Mouse (Mus musculus) midbrain, embryonic 14.5 days (tissue): ENCODE measurements around the gene Dek. TPM values are rescaled to one million over a fixed set of nuclear protein-coding genes. Genes with fewer than 3 reads are reported as not detected.

Experiments used
- ATAC-seq: fragments of 200-750 bp; cut with Nextera tagmentation; 2 replicates; pipeline ENCODE4 v1.8.0; 2017; ENCODE audit warnings: moderate number of reproducible peaks, moderate library complexity; ENCODE audit not compliant: low FRiP score, low TSS enrichment
- DNase-seq: peaks from one replicate; pipeline ENCODE4 v3.0.0-alpha.2; 2015
- H3K27ac ChIP-seq: fragments of 300-500 bp; sonication (generic); replicated peaks from 2 replicates; pipeline ENCODE4 v1.5.1; 2014; ENCODE audit warnings: mild to moderate bottlenecking, low read depth, low read length, moderate library complexity
- H3K27me3 ChIP-seq: fragments of 300-500 bp; sonication (generic); 2 replicates; pipeline ENCODE4 v1.6.1; 2014; ENCODE audit warnings: low read length, control low read depth, mixed read lengths; ENCODE audit not compliant: control insufficient read depth, insufficient read depth
- H3K36me3 ChIP-seq: fragments of 300-500 bp; sonication (generic); 2 replicates; pipeline ENCODE4 v1.6.1; 2014; ENCODE audit warnings: low read length, control low read depth; ENCODE audit not compliant: control insufficient read depth, insufficient read depth
- H3K4me1 ChIP-seq: fragments of 300-500 bp; sonication (generic); 2 replicates; pipeline ENCODE4 v1.6.1; 2014; ENCODE audit warnings: mild to moderate bottlenecking, antibody characterized with exemption, low read length, control low read depth; ENCODE audit not compliant: control insufficient read depth, insufficient read depth
- H3K4me2 ChIP-seq: fragments of 300-500 bp; sonication (generic); 2 replicates; pipeline ENCODE4 v1.6.1; 2014; ENCODE audit warnings: mild to moderate bottlenecking, low read length, moderate library complexity
- H3K4me3 ChIP-seq: fragments of 300-500 bp; sonication (generic); replicated peaks from 2 replicates; pipeline ENCODE4 v1.5.1; 2014; ENCODE audit warnings: low read depth, low read length
- H3K9ac ChIP-seq: fragments of 300-500 bp; sonication (generic); replicated peaks from 2 replicates; pipeline ENCODE4 v1.6.1; 2014; ENCODE audit warnings: mild to moderate bottlenecking, low read length, moderate library complexity
- H3K9me3 ChIP-seq: fragments of 300-500 bp; sonication (generic); 2 replicates; pipeline ENCODE4 v1.6.1; 2016; ENCODE audit warnings: low read length, control low read depth, mixed read lengths; ENCODE audit not compliant: control insufficient read depth
- WGBS: fragments of 180-500 bp; shearing (Covaris S2); extraction: QIAGEN DNeasy Blood & Tissue Kit; methylation state at CpG from one replicate; pipeline ENCODE4 v1.1.7; 2014; 5-methylcytosine and 5-hydroxymethylcytosine counted together
- polyA plus RNA-seq: library from polyadenylated mRNA; unstranded; fragments of >200 nt; fragmentation: Nextera tagmentation; extraction: Ambion mirVana; gene quantifications from 2 replicates; pipeline ENCODE4 v1.2.1, GENCODE M21; 2014

Gene Dek
- polyA plus RNA-seq, 1 experiment from 2014 or later, result 115 TPM

DNA sequence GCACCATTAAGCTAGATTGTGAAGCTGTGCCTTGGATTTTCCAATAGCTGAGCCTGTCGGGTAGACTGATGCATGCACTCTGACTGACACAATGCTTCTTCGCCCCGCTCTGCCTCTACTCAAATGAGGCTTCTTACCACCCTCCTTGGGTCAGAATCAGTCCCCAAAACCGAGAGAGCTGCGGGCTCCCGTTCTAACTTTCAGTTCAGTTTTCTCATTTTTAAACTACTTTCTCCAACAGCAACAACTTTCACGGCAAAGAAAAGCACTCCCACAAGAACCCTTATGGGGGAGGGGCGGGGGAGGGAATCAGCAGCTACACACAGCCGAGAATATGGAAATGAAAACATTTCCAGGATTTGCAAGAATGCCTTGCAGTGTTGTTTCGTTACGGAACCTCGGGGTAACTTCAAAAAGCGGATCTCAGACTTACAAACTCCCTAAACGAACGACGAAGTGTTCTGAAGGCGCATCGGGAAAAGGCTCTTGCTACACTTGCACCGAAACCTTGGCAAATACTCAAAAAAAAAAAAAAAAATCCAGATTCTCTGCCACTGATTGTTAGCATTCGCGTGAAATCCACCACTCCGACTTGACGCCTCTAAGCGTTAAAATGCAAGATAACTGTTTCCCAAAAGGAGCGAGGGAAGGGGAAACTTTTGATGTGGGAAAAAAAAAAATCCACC, 1.0 kb downstream of the Dek start:
- no peaks in the 10 kb centered on the region for H3K27me3 ChIP-seq
- DNase-seq (peak; percentile 68), ATAC-seq (no peak)
- under 1% methylated on average over 25 of the region's 25 CpGs for WGBS
- peak overlapping the region; percentile 98; the same call in 1 of the 2 replicates for H3K27ac ChIP-seq
- H3K4me2 ChIP-seq, result peak overlapping the region; percentile 88
- H3K9ac ChIP-seq, result peak overlapping the region; percentile 80
- peaks cover 10% of the 10 kb centered on the region; the same call in 1 of the 2 replicates for H3K36me3 ChIP-seq
- H3K9me3 ChIP-seq, result no peaks in the 10 kb centered on the region
- peak overlapping the region; percentile 71 for H3K4me3 ChIP-seq
- H3K4me1 ChIP-seq, result peaks cover 22% of the 10 kb centered on the region

DNA sequence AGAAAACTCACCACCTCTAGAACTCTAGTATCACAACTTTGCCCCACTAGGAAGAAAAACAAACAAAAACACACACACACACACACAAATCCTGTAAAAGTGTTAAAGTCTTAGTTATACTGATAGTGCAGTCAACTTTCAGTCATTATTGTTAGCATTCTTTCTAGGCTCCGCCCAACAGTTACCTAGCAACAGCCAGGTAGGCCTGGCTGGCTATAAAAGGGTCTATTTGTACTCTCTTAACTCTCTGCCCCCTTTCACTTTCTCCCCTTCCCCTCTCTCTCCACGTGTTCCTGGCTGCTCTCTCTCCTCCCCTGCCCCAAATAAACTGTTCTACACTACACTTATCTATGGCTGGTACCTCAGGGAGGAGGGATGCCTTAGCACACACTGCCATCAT, 1.9 kb downstream of the Dek start:
- Histone ChIP-seq H3K27ac (no peak overlapping the region), H3K36me3 (peaks cover 16% of the 10 kb centered on the region), H3K4me1 (peaks cover 22% of the 10 kb centered on the region), H3K9ac (peak overlapping the region; percentile 32; the same call in 1 of the 2 replicates), H3K27me3 (no peaks in the 10 kb centered on the region), H3K9me3 (no peaks in the 10 kb centered on the region), H3K4me3 (peak overlapping the region; percentile 71), H3K4me2 (peak overlapping the region; percentile 88)
- WGBS, result 17% methylated on average over 2 of the region's 2 CpGs
- DNase-seq (no peak), ATAC-seq (no peak)

DNA sequence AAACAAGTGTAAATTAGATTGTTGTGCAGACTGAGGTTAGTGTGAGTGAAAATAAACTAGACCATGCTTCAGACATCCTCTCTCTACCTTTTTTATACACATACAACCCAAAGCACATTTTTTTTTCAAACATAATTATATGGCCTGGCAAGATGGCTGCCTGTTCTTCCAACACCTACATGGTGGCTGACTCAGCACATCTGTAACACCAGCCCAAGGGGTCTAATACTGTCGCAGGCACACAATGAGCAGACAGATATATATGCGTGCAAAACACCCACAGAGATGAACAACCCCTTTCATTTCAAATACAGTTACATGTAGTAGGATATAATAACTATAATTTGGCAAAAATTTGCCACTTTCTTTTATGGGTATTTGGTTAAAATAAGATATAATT, 5.4 kb downstream of the Dek start:
- peaks cover 33% of the 10 kb centered on the region for H3K36me3 ChIP-seq
- H3K4me1 ChIP-seq, result peaks cover 22% of the 10 kb centered on the region
- no peak overlapping the region for H3K27ac ChIP-seq
- no peaks in the 10 kb centered on the region for H3K27me3 ChIP-seq
- DNase-seq (no peak), ATAC-seq (no peak)
- no peak overlapping the region for H3K9ac ChIP-seq
- WGBS, result 82% methylated on average over 2 of the region's 2 CpGs
- no peak overlapping the region for H3K4me3 ChIP-seq
- H3K4me2 ChIP-seq, result no peak overlapping the region
- H3K9me3 ChIP-seq, result no peaks in the 10 kb centered on the region

DNA sequence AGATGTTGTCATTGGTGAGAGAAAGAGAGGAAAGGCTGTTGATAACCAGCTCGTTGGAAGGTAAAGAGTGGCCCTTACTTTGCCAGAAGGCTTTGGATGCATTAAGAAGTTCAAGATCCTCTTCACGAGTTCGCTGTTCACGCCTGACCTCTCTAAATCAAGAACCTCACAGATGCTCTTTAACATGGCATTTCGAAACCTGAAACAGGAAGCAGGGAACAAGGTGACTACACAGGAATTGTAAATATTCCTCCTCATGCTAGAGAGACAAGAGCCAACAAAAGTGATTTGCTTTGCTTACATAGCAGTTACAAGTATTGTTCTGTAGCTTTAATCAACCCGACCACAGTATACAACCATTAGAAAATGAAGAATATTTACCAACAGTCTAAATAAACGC, 6.7 kb downstream of the Dek start:
- H3K27ac ChIP-seq, result no peak overlapping the region
- H3K4me2 ChIP-seq, result no peak overlapping the region
- DNase-seq (no peak), ATAC-seq (no peak)
- 88% methylated on average over 7 of the region's 7 CpGs for WGBS
- H3K9ac ChIP-seq, result no peak overlapping the region
- H3K4me1 ChIP-seq, result peaks cover 14% of the 10 kb centered on the region
- H3K36me3 ChIP-seq, result peaks cover 46% of the 10 kb centered on the region
- H3K4me3 ChIP-seq, result no peak overlapping the region
- H3K9me3 ChIP-seq, result no peaks in the 10 kb centered on the region
- no peaks in the 10 kb centered on the region for H3K27me3 ChIP-seq

DNA sequence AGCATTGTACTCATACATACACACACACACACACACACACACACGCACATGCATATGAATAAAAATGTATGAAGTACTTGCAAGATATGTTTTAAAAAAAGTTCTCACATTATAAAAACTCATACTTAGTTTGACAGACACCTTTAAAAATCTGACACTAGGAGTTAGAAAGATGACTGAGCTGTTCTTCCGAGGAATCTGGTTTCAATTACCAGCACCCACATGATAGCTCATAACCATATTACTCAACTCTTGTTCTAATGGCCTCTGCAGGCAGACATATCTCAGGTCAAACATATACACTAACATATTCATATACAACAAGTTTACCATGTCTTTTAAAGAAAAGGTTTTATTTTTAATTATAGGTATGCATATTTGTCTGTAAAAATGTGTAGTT, 9.4 kb downstream of the Dek start:
- Histone ChIP-seq H3K27me3 (no peaks in the 10 kb centered on the region), H3K36me3 (peaks cover 60% of the 10 kb centered on the region), H3K9me3 (no peaks in the 10 kb centered on the region), H3K4me1 (no peaks in the 10 kb centered on the region), H3K4me3 (no peak overlapping the region), H3K9ac (no peak overlapping the region), H3K4me2 (no peak overlapping the region), H3K27ac (no peak overlapping the region)
- no peak for ATAC-seq
- 90% methylated on average over 2 of the region's 2 CpGs for WGBS
- DNase-seq, result no peak

DNA sequence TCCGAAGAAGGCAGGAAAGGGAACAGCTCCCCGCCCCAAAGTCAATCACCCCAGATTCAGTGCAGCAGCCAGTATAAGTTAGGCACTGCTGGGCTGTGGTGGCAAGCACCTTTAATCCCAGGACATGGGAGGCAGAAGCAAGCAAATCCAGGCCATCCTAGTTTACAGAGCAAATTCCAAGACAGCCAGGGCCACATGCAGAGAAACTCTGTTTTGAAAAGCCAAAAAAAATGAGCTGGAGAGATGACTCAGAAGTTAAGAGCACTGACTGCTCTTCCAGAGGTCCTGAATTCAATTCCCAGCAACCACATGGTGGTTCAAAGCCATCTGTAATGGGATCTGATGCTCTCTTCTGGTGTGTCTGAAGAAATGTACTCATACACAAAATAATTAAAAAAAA, 12.2 kb downstream of the Dek start:
- no peak for ATAC-seq
- whole genome bisulfite sequencing, result 89% methylated on average over 2 of the region's 2 CpGs
- no peak overlapping the region for H3K27ac ChIP-seq

DNA sequence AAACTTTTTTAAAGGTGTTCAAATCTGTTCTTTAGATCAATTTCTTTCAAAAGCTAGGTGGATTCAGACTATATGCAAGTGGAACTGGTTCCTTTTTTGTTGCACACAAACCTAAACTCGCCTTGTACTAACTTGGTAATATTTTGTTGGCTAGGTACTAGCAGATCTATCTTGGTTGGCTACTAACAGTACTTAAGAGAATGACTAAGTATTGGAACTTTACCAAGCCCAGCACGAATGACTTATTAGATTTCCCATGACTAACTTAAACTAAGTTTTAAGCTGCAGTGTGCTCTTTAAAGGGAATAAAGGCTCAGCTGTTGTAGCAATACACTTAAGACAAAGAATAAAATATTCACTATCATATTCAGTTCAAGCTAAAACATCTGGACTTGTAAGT, 16.7 kb downstream of the Dek start:
- Histone ChIP-seq H3K27ac (no peak overlapping the region), H3K27me3 (no peaks in the 10 kb centered on the region), H3K36me3 (peaks cover 61% of the 10 kb centered on the region), H3K4me3 (no peak overlapping the region), H3K4me2 (no peak overlapping the region), H3K4me1 (no peaks in the 10 kb centered on the region), H3K9ac (no peak overlapping the region), H3K9me3 (no peaks in the 10 kb centered on the region)
- 87% methylated on average over 2 of the region's 2 CpGs for WGBS
- ATAC-seq (no peak), DNase-seq (no peak)

More for the DNA sequence above, 12.2 kb downstream of the Dek start:
- H3K4me2 ChIP-seq, result no peak overlapping the region
- H3K36me3 ChIP-seq, result peaks cover 58% of the 10 kb centered on the region
- H3K4me1 ChIP-seq, result no peaks in the 10 kb centered on the region
- H3K4me3 ChIP-seq, result no peak overlapping the region
- no peaks in the 10 kb centered on the region for H3K9me3 ChIP-seq
- DNase-seq, result no peak
- no peak overlapping the region for H3K9ac ChIP-seq
- H3K27me3 ChIP-seq, result no peaks in the 10 kb centered on the region

DNA sequence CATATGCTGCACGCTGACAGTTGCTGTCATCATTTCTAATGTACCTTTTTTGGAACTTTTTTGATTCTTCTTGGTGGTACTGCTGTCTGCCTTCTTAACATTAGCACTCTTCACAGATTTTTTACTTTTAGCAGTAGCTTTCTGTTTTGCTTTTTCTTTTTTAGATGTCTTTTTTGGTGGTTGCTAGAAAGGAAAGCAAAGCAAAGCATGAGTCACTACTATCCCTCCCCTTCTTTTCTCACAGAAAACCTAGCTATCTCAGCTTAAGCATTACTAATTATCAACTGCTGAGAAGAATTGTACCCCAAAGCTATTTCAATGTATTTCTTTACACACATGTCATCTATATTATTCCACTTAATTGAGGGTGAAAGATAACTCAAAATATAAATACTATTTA, 17.6 kb downstream of the Dek start:
- Histone ChIP-seq H3K4me3 (no peak overlapping the region), H3K9ac (no peak overlapping the region), H3K4me2 (no peak overlapping the region), H3K27ac (no peak overlapping the region), H3K36me3 (peaks cover 53% of the 10 kb centered on the region), H3K27me3 (no peaks in the 10 kb centered on the region), H3K9me3 (no peaks in the 10 kb centered on the region), H3K4me1 (no peaks in the 10 kb centered on the region)
- DNase-seq (no peak), ATAC-seq (no peak)
- WGBS, result 98% methylated on average over 1 of the region's 1 CpGs

DNA sequence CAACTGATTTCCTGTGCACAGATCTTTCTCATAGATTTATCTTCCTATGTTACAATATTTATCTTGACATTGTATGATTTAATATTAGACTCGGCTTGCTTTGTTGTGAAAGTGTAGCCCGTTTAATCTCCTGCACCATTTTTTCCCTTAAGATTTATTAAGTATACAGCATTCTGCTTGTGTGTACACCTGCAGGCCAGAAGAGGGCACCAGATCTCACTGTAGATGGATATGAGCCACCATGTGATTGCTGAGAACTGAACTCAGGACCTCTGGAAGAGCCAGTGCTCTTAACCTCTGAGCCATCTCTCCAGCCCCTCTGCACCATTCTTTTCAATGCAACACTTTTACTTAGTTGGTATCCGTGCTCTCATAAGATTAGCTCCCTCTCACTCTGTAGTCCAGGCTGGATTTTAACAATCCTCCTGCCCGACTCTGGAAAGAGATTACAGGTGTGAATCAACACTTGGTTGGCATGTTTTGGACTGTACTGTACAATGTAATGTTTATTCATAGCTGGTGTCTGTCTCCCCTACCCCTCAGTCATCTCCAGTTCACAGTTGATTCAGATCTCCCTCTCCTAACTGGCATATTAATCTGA, 25.0 kb downstream of the Dek start:
- ATAC-seq (no peak), DNase-seq (no peak)
- no peaks in the 10 kb centered on the region for H3K4me1 ChIP-seq
- H3K27ac ChIP-seq, result no peak overlapping the region
- H3K9me3 ChIP-seq, result no peaks in the 10 kb centered on the region
- H3K36me3 ChIP-seq, result peaks cover 67% of the 10 kb centered on the region
- H3K4me3 ChIP-seq, result no peak overlapping the region
- no peak overlapping the region for H3K4me2 ChIP-seq
- H3K27me3 ChIP-seq, result no peaks in the 10 kb centered on the region
- 93% methylated on average over 4 of the region's 4 CpGs for WGBS
- H3K9ac ChIP-seq, result no peak overlapping the region
